Mouse (Mus musculus) stomach, embryonic 15.5 days (tissue): ENCODE measurements at regions not wholly inside any gene's neighbourhood (a gene's known extent, or its start where the extent isn't known, plus 50 kb on each side); places are given as distances from the start of the nearest gene placed in this dataset.
A peak's percentile ranks its signal among the peaks of the same experiment; 100 is the strongest.
"Not testable (repeated sequence)": the region's sequence is repeated elsewhere in the genome, so short reads cannot be mapped to it uniquely, and the experiment has no call there.

Source experiments
- ATAC-seq: fragments of 200-750 bp; cut with Nextera tagmentation; 2 replicates; pipeline ENCODE4 v1.8.0; 2017; ENCODE audit warnings: low read depth, moderate number of reproducible peaks, moderate TSS enrichment; ENCODE audit not compliant: insufficient read depth, low FRiP score
- H3K27ac ChIP-seq: fragments of 300-500 bp; sonication (generic); 2 replicates; pipeline ENCODE4 v1.5.1; 2015; ENCODE audit warnings: mild to moderate bottlenecking, inconsistent platforms
- H3K27me3 ChIP-seq: fragments of 300-500 bp; sonication (generic); replicated peaks from 2 replicates; pipeline ENCODE4 v1.6.1; 2015; ENCODE audit warnings: inconsistent platforms
- H3K36me3 ChIP-seq: fragments of 300-500 bp; sonication (generic); 2 replicates; pipeline ENCODE4 v1.6.1; 2015; ENCODE audit warnings: inconsistent platforms
- H3K4me1 ChIP-seq: fragments of 300-500 bp; sonication (generic); 2 replicates; pipeline ENCODE4 v1.6.1; 2015; ENCODE audit warnings: inconsistent platforms
- H3K4me2 ChIP-seq: fragments of 300-500 bp; sonication (generic); 2 replicates; pipeline ENCODE4 v1.6.1; 2015; ENCODE audit warnings: mild to moderate bottlenecking, inconsistent platforms
- H3K4me3 ChIP-seq: fragments of 300-500 bp; sonication (generic); replicated peaks from 2 replicates; pipeline ENCODE4 v1.5.1; 2015; ENCODE audit warnings: inconsistent platforms
- H3K9ac ChIP-seq: fragments of 300-500 bp; sonication (generic); 2 replicates; pipeline ENCODE4 v1.6.1; 2015; ENCODE audit warnings: inconsistent platforms
- H3K9me3 ChIP-seq: fragments of 300-500 bp; sonication (generic); 2 replicates; pipeline ENCODE4 v1.6.1; 2016; ENCODE audit warnings: inconsistent platforms
- WGBS: fragments of 180-500 bp; shearing (Covaris S2); methylation state at CpG from one replicate; pipeline ENCODE4 v1.1.7; 2015; 5-methylcytosine and 5-hydroxymethylcytosine counted together

- Histone ChIP-seq H3K9ac (peak overlapping the region; percentile 29; the same call in 1 of the 2 replicates), H3K4me2 (peak overlapping the region; percentile 58), H3K4me3 (peak overlapping the region; percentile 55)
- not testable (repeated sequence) for H3K27me3 ChIP-seq, H3K27ac ChIP-seq, H3K4me1 ChIP-seq, H3K36me3 ChIP-seq, H3K9me3 ChIP-seq
- peak; percentile 82; the same call in 1 of the 2 replicates for ATAC-seq
- WGBS, result 1% methylated on average over 33 of the region's 44 CpGs
Observed at GRCm38 (mm10) chr12:17992572-17992971, 301.9 kb downstream of the Hpcal1 start.

DNA sequence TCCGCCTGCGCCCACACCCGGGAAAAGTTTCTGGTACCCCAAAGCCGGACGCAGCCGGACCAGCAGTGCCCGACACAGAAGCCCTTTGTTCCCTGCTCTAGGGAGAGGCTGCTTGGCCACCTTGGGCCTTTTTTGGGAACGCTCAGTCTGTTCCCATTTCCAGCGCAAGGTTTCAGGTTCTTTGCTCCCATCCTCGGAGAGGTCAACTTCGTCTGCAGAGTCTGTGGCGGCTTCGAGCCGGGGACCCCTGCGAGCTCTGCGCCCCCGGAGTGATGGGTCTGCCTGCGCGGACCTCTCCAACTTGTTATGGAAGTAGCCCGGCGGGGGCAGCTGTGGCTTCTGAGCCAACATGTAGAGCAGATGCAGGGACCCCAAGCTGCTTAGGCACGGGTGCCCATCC is 302.7 kb downstream of the Hpcal1 start:
- not testable (repeated sequence) for H3K9me3 ChIP-seq, H3K4me1 ChIP-seq, H3K27me3 ChIP-seq, H3K9ac ChIP-seq, H3K27ac ChIP-seq, ATAC-seq, H3K36me3 ChIP-seq
- H3K4me3 ChIP-seq, result peak overlapping the region; percentile 55
- 5% methylated on average over 22 of the region's 22 CpGs for whole genome bisulfite sequencing
- peak overlapping the region; percentile 58 for H3K4me2 ChIP-seq
